In the genomic region with DNA sequence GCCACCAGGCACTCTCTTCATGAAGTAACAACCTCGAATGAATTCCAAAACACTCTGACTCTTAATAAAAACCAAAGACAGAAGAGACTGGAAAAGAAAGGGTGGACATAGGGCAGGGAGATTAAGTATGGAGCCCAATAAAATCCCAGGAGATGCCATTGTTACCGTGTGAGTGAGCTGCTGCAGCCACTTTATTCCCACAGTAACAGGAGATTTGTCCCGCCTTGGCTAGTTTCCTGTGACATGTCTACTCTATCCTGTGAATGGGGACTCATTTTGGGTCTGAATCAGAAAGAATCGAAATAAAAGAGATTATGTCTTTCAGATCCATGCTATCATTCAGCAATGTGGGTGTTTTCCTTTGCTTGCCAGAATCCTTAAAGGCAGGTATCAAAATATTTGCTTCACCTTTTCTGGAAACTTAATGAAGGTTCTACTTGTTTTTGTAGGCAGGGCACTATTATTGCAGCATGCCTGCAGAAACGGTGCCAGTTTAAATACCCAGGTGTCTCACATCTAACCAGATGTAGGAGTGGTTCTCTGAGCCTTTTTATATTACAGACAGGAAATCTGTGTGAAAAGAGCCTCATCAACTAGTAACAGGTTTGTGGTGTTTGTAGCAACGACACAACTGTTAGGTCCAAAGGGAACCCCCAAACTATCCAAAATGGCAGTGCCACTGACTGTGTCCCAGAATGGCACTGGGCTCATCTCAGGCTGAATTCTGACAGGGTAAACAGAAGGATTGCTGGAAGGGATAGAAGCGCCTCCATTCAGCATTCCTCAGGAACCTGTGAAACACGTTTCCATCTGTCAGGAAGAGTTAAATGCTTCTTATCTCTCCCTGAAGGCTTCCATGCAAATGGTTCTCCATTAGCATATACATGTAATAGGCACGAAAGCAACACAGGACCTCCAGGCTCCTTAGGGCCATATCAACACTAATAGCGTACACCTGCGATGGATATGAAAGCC, we compare ENCODE assay signal across 10 mouse cellular contexts. TPM values are rescaled to one million over a fixed set of nuclear protein-coding genes. Genes with fewer than 3 reads are reported as not detected.
DNase-seq lines count a peak whose midpoint lies in the region; ATAC-seq and TF ChIP-seq lines count a peak whose summit lies in the region.
"Had no signal": no experiment of that assay in that cellular context is flagged by ENCODE, and none has a peak within 500 bp of the region (broad histone marks: within the 10 kb centered on the region; RNA-seq: fewer than 3 reads in every experiment).

No protein-coding gene starts in this region.

- intact Hi-C loops in heart, postnatal 25 days (cut with DNase I), result no loop called here

- 57% methylated on average over 11 of the region's 11 CpGs for whole genome bisulfite sequencing in heart, embryonic 13.5 days
- 44% methylated on average over 11 of the region's 11 CpGs for WGBS in embryonic facial prominence, embryonic 15.5 days
- 25% methylated on average over 11 of the region's 11 CpGs for WGBS in limb, embryonic 14.5 days

- TF ChIP-seq POLR2A in limb, embryonic 14.5 days (IDR thresholded peaks at IDR 0.05; ENCODE audit: borderline replicate concordance, extremely low read depth, insufficient read depth, insufficient read length), result no peak

- no peak overlapping the region for H3K4me3 ChIP-seq in heart, embryonic 13.5 days
- no peak overlapping the region for H3K4me3 ChIP-seq in embryonic facial prominence, embryonic 15.5 days (replicated peaks)
- H3K4me3 ChIP-seq in limb, embryonic 14.5 days (replicated peaks; ENCODE audit: low read length), result no peak overlapping the region

- ATAC-seq in heart, embryonic 13.5 days (ENCODE audit: extremely low read depth, insufficient number of reproducible peaks, low FRiP score, low TSS enrichment), result no peak
- ATAC-seq in embryonic facial prominence, embryonic 15.5 days (ENCODE audit: insufficient number of reproducible peaks, low FRiP score, low TSS enrichment, low read depth), result no peak
- no peak for ATAC-seq in limb, embryonic 14.5 days (ENCODE audit: low FRiP score, low read depth)

- H3K9me3 ChIP-seq in heart, embryonic 13.5 days, result 0 out of 2 replicates have a peak, but pooled peaks cover 4% of the 10 kb centered on the region
- no peaks in the 10 kb centered on the region for H3K9me3 ChIP-seq in embryonic facial prominence, embryonic 15.5 days (replicated peaks)
- no peaks in the 10 kb centered on the region for H3K9me3 ChIP-seq in limb, embryonic 14.5 days (ENCODE audit: control insufficient read depth, low read length)

- H3K27me3 ChIP-seq in heart, embryonic 13.5 days (replicated peaks), result no peaks in the 10 kb centered on the region
- no peaks in the 10 kb centered on the region for H3K27me3 ChIP-seq in embryonic facial prominence, embryonic 15.5 days
- no peaks in the 10 kb centered on the region for H3K27me3 ChIP-seq in limb, embryonic 14.5 days (ENCODE audit: control insufficient read depth, insufficient read depth, low read length)

- H3K27ac ChIP-seq in heart, embryonic 13.5 days (replicated peaks), result peak overlapping the region; percentile 98
- peak overlapping the region; percentile 95 for H3K27ac ChIP-seq in embryonic facial prominence, embryonic 15.5 days (replicated peaks)
- H3K27ac ChIP-seq in limb, embryonic 14.5 days (replicated peaks; ENCODE audit: low read depth, low read length), result peak overlapping the region; percentile 92

- peaks cover 38% of the 10 kb centered on the region for H3K4me1 ChIP-seq in heart, embryonic 13.5 days
- peaks cover 38% of the 10 kb centered on the region for H3K4me1 ChIP-seq in embryonic facial prominence, embryonic 15.5 days
- H3K4me1 ChIP-seq in limb, embryonic 14.5 days (ENCODE audit: control insufficient read depth, insufficient read depth, low read length), result peaks cover 35% of the 10 kb centered on the region

- H3K36me3 ChIP-seq in heart, embryonic 13.5 days, result no peaks in the 10 kb centered on the region
- no peaks in the 10 kb centered on the region for H3K36me3 ChIP-seq in embryonic facial prominence, embryonic 15.5 days
- no peaks in the 10 kb centered on the region for H3K36me3 ChIP-seq in limb, embryonic 14.5 days (ENCODE audit: control insufficient read depth, insufficient read depth, low read length)

- DNase-seq in heart, postnatal 25 days (ENCODE audit: low spot score), result no peak
- DNase-seq in CD4-positive helper T cell, adult 2 months (ENCODE audit: low read depth, low spot score), result peak; percentile 67
- DNase-seq in limb, embryonic 14.5 days (ENCODE audit: low spot score), result peak; percentile 23
- no peak for DNase-seq in testis, postnatal 10 days (ENCODE audit: low spot score)
- DNase-seq in right cerebral cortex, postnatal 10 days (ENCODE audit: low spot score in 2 of 2), result no peak
- DNase-seq in layer of hippocampus, adult 9-11 months, result no peak
- DNase-seq: cerebellum, postnatal 25 days; layer of hippocampus, postnatal 36 days had no signal

- H3K9ac ChIP-seq in heart, embryonic 13.5 days, result peak overlapping the region; percentile 80; the same call in 1 of the 2 replicates
- H3K9ac ChIP-seq in embryonic facial prominence, embryonic 15.5 days, result no peak overlapping the region
- H3K9ac ChIP-seq in limb, embryonic 14.5 days (ENCODE audit: low read depth, low read length, severe bottlenecking), result 0 out of 2 replicates have a peak overlapping the region, but pooled peaks have one; percentile 8

- H3K4me2 ChIP-seq in heart, embryonic 13.5 days, result no peak overlapping the region
- H3K4me2 ChIP-seq in embryonic facial prominence, embryonic 15.5 days (replicated peaks), result peak overlapping the region; percentile 2
- H3K4me2 ChIP-seq in limb, embryonic 14.5 days (replicated peaks; ENCODE audit: low read depth, low read length, severe bottlenecking), result peak overlapping the region; percentile 17; the same call in 1 of the 2 replicates

RNA-seq across cellular contexts. Expression of gene Chd2, which starts 55.5 kb away (rescaled TPM):
- 31.3 and 34.1 TPM in 2 replicates for polyA plus RNA-seq in heart, embryonic 13.5 days (2015; fragmentation: Nextera tagmentation; extraction: Ambion mirVana)
- 10 to 100 TPM; 40.4 to 41.2 TPM for total RNA-seq in heart, postnatal 25 days (2021)
- 46.7 and 53.0 TPM in 2 replicates for polyA plus RNA-seq in embryonic facial prominence, embryonic 15.5 days (2015; fragmentation: Nextera tagmentation; extraction: Ambion mirVana)
- 55.6 and 61.7 TPM in 2 replicates for polyA plus RNA-seq in limb, embryonic 14.5 days (2012; rRNA removed)
- 56.5 and 65.4 TPM in 2 replicates for polyA plus RNA-seq in limb, embryonic 14.5 days (2014; fragmentation: Nextera tagmentation; extraction: Ambion mirVana)

Comparison
In these comparisons a context has a peak if more than half of its experiments do, and no peak if none do; other contexts are left out.
1. DNase-seq: peak in CD4-positive helper T cell, adult 2 months (single experiment) and limb, embryonic 14.5 days (single experiment); none in heart, postnatal 25 days (single experiment), testis, postnatal 10 days (single experiment), right cerebral cortex, postnatal 10 days (0 of 2) and layer of hippocampus, adult 9-11 months (single experiment).
2. Peak in every context shown above with its lines, with median percentiles within 50 percentile points of each other: H3K27ac ChIP-seq.